Mouse (Mus musculus) kidney, adult 2 months (tissue): ENCODE data around the gene Clcn2. TPM values are rescaled to one million over a fixed set of nuclear protein-coding genes. Genes with fewer than 3 reads are reported as not detected.

Source experiments
- DNase-seq: peaks from one replicate; pipeline ENCODE4 v3.0.0; 2021
- H3K27ac ChIP-seq: fragments of 200-500 bp; 2 replicates; pipeline ENCODE4 v1.5.1; 2012; ENCODE audit warnings: low read depth, low read length, control low read depth, inconsistent platforms; ENCODE audit not compliant: insufficient read depth
- H3K27me3 ChIP-seq: fragments of 200-500 bp; replicated peaks from 2 replicates; pipeline ENCODE4 v1.6.1; 2012; ENCODE audit warnings: mild to moderate bottlenecking, moderate library complexity, low read length, inconsistent platforms; ENCODE audit not compliant: control insufficient read depth, insufficient read depth
- H3K36me3 ChIP-seq: fragments of 200-500 bp; 2 replicates; pipeline ENCODE4 v1.6.1; 2012; ENCODE audit warnings: mild to moderate bottlenecking, moderate library complexity, low read length, inconsistent platforms; ENCODE audit not compliant: control insufficient read depth, insufficient read depth
- H3K4me1 ChIP-seq: fragments of 200-500 bp; 2 replicates; pipeline ENCODE4 v1.6.1; 2011; ENCODE audit warnings: low read length; ENCODE audit not compliant: control insufficient read depth, insufficient read depth
- H3K4me3 ChIP-seq: fragments of 200-500 bp; 2 replicates; pipeline ENCODE4 v1.5.1; 2011; ENCODE audit warnings: mild to moderate bottlenecking, low read depth, low read length, control low read depth; ENCODE audit not compliant: insufficient read depth
- CTCF ChIP-seq: fragments of 200-500 bp; conservative IDR thresholded peaks from 2 replicates; pipeline ENCODE4 v1.5.1; 2011; ENCODE audit warnings: low read depth, mild to moderate bottlenecking, control low read depth, low read length, moderate library complexity, mixed read lengths; ENCODE audit not compliant: insufficient read depth, insufficient read length
- POLR2A ChIP-seq: fragments of 200-500 bp; IDR thresholded peaks from one replicate; pipeline ENCODE4 v1.6.1; 2011; ENCODE audit warnings: low read depth, low read length, control low read depth
- WGBS: fragments of 180-500 bp; shearing (Covaris S2); methylation state at CpG from one replicate; pipeline ENCODE4 v1.1.7; 2018; 5-methylcytosine and 5-hydroxymethylcytosine counted together
- polyA plus RNA-seq: library from polyadenylated mRNA; depleted of rRNA; stranded (reverse); fragments of >200 nt; gene quantifications from 2 replicates; pipeline ENCODE4 v1.2.3, GENCODE M21; 2012

Gene Clcn2
- polyA plus RNA-seq, 1 experiment, result 21.4 TPM

GRCm38 (mm10) chr16:20706407-20707055, 11.0 kb downstream of the Clcn2 start:
- Histone ChIP-seq H3K36me3 (no peaks in the 10 kb centered on the region), H3K4me3 (no peak overlapping the region), H3K27me3 (no peaks in the 10 kb centered on the region), H3K4me1 (no peaks in the 10 kb centered on the region), H3K27ac (no peak overlapping the region)
- DNase-seq, result peak; percentile 38
- no peak for TF ChIP-seq POLR2A
- no peak for TF ChIP-seq CTCF
- WGBS, result 89% methylated on average over 2 of the region's 2 CpGs

GRCm38 (mm10) chr16:20705786-20706185, 11.8 kb downstream of the Clcn2 start:
- no peaks in the 10 kb centered on the region for H3K4me1 ChIP-seq
- H3K27ac ChIP-seq, result no peak overlapping the region
- 84% methylated on average over 3 of the region's 3 CpGs for WGBS
- no peak for DNase-seq
- TF ChIP-seq POLR2A (no peak), CTCF (no peak)
- no peaks in the 10 kb centered on the region for H3K36me3 ChIP-seq
- no peak overlapping the region for H3K4me3 ChIP-seq
- no peaks in the 10 kb centered on the region for H3K27me3 ChIP-seq

- no peak overlapping the region for H3K27ac ChIP-seq
- H3K27me3 ChIP-seq, result no peaks in the 10 kb centered on the region
- 91% methylated on average over 6 of the region's 6 CpGs for WGBS
- no peak overlapping the region for H3K4me3 ChIP-seq
- H3K4me1 ChIP-seq, result no peaks in the 10 kb centered on the region
- no peak for TF ChIP-seq POLR2A
- no peak for TF ChIP-seq CTCF
- no peaks in the 10 kb centered on the region for H3K36me3 ChIP-seq
- DNase-seq, result no peak
Measured at GRCm38 (mm10) chr16:20703699-20704400, 13.7 kb downstream of the Clcn2 start.

GRCm38 (mm10) chr16:20703071-20703470, 14.5 kb downstream of the Clcn2 start:
- no peak for DNase-seq
- H3K4me1 ChIP-seq, result no peaks in the 10 kb centered on the region
- H3K36me3 ChIP-seq, result no peaks in the 10 kb centered on the region
- TF ChIP-seq CTCF (no peak), POLR2A (no peak)
- no peak overlapping the region for H3K27ac ChIP-seq
- no peaks in the 10 kb centered on the region for H3K27me3 ChIP-seq
- WGBS, result 98% methylated on average over 10 of the region's 10 CpGs
- H3K4me3 ChIP-seq, result no peak overlapping the region

GRCm38 (mm10) chr16:20702522-20702893, 15.0 kb downstream of the Clcn2 start:
- Histone ChIP-seq H3K27me3 (no peaks in the 10 kb centered on the region), H3K36me3 (no peaks in the 10 kb centered on the region), H3K27ac (no peak overlapping the region), H3K4me1 (no peaks in the 10 kb centered on the region), H3K4me3 (no peak overlapping the region)
- peak; percentile 78 for DNase-seq
- peak; percentile 65 for TF ChIP-seq CTCF
- TF ChIP-seq POLR2A, result no peak
- 20% methylated on average over 8 of the region's 8 CpGs for WGBS

- Histone ChIP-seq H3K4me1 (no peaks in the 10 kb centered on the region), H3K36me3 (no peaks in the 10 kb centered on the region), H3K27me3 (no peaks in the 10 kb centered on the region), H3K27ac (no peak overlapping the region), H3K4me3 (no peak overlapping the region)
- no peak for DNase-seq
- TF ChIP-seq CTCF (no peak), POLR2A (no peak)
- 49% methylated on average over 11 of the region's 12 CpGs for WGBS
Measured at GRCm38 (mm10) chr16:20701729-20702521, 15.6 kb downstream of the Clcn2 start.

- no peak for TF ChIP-seq POLR2A
- TF ChIP-seq CTCF, result no peak
- WGBS, result 56% methylated on average over 7 of the region's 7 CpGs
- no peak for DNase-seq
- Histone ChIP-seq H3K27me3 (no peaks in the 10 kb centered on the region), H3K4me3 (no peak overlapping the region), H3K27ac (no peak overlapping the region), H3K4me1 (no peaks in the 10 kb centered on the region), H3K36me3 (no peaks in the 10 kb centered on the region)
Measured at GRCm38 (mm10) chr16:20701316-20701715, 16.2 kb downstream of the Clcn2 start.
